Mouse (Mus musculus) midbrain, embryonic 11.5 days (tissue): ENCODE data around the gene Mtss1l. TPM values are rescaled to one million over a fixed set of nuclear protein-coding genes. Genes with fewer than 3 reads are reported as not detected.

Experiments
- ATAC-seq: fragments of 200-750 bp; cut with Nextera tagmentation; 2 replicates; pipeline ENCODE4 v1.8.0; 2017; ENCODE audit warnings: moderate TSS enrichment, moderate library complexity; ENCODE audit not compliant: low FRiP score
- DNase-seq: peaks from one replicate; pipeline ENCODE4 v3.0.0; 2015; ENCODE audit warnings: low spot score; ENCODE audit errors: missing footprints
- H3K27ac ChIP-seq: fragments of 300-500 bp; sonication (generic); 2 replicates; pipeline ENCODE4 v1.5.1; 2014; ENCODE audit warnings: low read depth, low read length
- H3K27me3 ChIP-seq: fragments of 300-500 bp; sonication (generic); 2 replicates; pipeline ENCODE4 v1.6.1; 2014; ENCODE audit warnings: mild to moderate bottlenecking, low read length, moderate library complexity, mixed read lengths; ENCODE audit not compliant: control insufficient read depth, insufficient read depth
- H3K36me3 ChIP-seq: fragments of 300-500 bp; sonication (generic); 2 replicates; pipeline ENCODE4 v1.6.1; 2014; ENCODE audit warnings: mild to moderate bottlenecking, low read length, moderate library complexity, mixed read lengths; ENCODE audit not compliant: control insufficient read depth, insufficient read depth
- H3K4me1 ChIP-seq: fragments of 300-500 bp; sonication (generic); 2 replicates; pipeline ENCODE4 v1.6.1; 2014; ENCODE audit warnings: low read length; ENCODE audit not compliant: control insufficient read depth, insufficient read depth
- H3K4me2 ChIP-seq: fragments of 300-500 bp; sonication (generic); 2 replicates; pipeline ENCODE4 v1.6.1; 2014; ENCODE audit warnings: mild to moderate bottlenecking, moderate library complexity
- H3K4me3 ChIP-seq: fragments of 300-500 bp; sonication (generic); 2 replicates; pipeline ENCODE4 v1.5.1; 2014; ENCODE audit warnings: low read depth, low read length
- H3K9ac ChIP-seq: fragments of 300-500 bp; sonication (generic); 2 replicates; pipeline ENCODE4 v1.6.1; 2014; ENCODE audit warnings: low read length
- H3K9me3 ChIP-seq: fragments of 300-500 bp; sonication (generic); 2 replicates; pipeline ENCODE4 v1.6.1; 2016; ENCODE audit warnings: low read length; ENCODE audit not compliant: control insufficient read depth
- WGBS: fragments of 180-500 bp; shearing (Covaris S2); extraction: QIAGEN DNeasy Blood & Tissue Kit; methylation state at CpG from one replicate; pipeline ENCODE4 v1.1.7; 2014; 5-methylcytosine and 5-hydroxymethylcytosine counted together
- polyA plus RNA-seq: library from polyadenylated mRNA; unstranded; fragments of >200 nt; fragmentation: Nextera tagmentation; extraction: Ambion mirVana; gene quantifications from 2 replicates; pipeline ENCODE4 v1.2.1, GENCODE M21; 2014

Mtss1l gene
- polyA plus RNA-seq, 1 experiment from 2014 or later, result 9.6 TPM

- Histone ChIP-seq H3K9ac (no peak overlapping the region), H3K4me3 (no peak overlapping the region), H3K4me2 (no peak overlapping the region), H3K36me3 (no peaks in the 10 kb centered on the region), H3K4me1 (no peaks in the 10 kb centered on the region), H3K9me3 (no peaks in the 10 kb centered on the region), H3K27ac (no peak overlapping the region), H3K27me3 (no peaks in the 10 kb centered on the region)
- 88% methylated on average over 5 of the region's 5 CpGs for WGBS
- DNase-seq, result no peak
- no peak for ATAC-seq
Observed at GRCm38 (mm10) chr8:110756196-110756595, 34.9 kb downstream of the Mtss1l start.

- no peak overlapping the region for H3K4me3 ChIP-seq
- no peaks in the 10 kb centered on the region for H3K9me3 ChIP-seq
- H3K27ac ChIP-seq, result no peak overlapping the region
- no peaks in the 10 kb centered on the region for H3K27me3 ChIP-seq
- H3K4me1 ChIP-seq, result no peaks in the 10 kb centered on the region
- no peaks in the 10 kb centered on the region for H3K36me3 ChIP-seq
- no peak overlapping the region for H3K4me2 ChIP-seq
- WGBS, result 73% methylated on average over 7 of the region's 7 CpGs
- ATAC-seq (no peak), DNase-seq (no peak)
- no peak overlapping the region for H3K9ac ChIP-seq
Observed at GRCm38 (mm10) chr8:110760280-110760940, 39.1 kb downstream of the Mtss1l start.

GRCm38 (mm10) chr8:110761185-110761584 lies 39.9 kb downstream of the Mtss1l start:
- no peaks in the 10 kb centered on the region for H3K9me3 ChIP-seq
- no peaks in the 10 kb centered on the region for H3K27me3 ChIP-seq
- no peaks in the 10 kb centered on the region for H3K36me3 ChIP-seq
- 64% methylated on average over 5 of the region's 5 CpGs for WGBS
- no peaks in the 10 kb centered on the region for H3K4me1 ChIP-seq
- H3K27ac ChIP-seq, result no peak overlapping the region
- ATAC-seq (no peak), DNase-seq (no peak)
- H3K4me3 ChIP-seq, result no peak overlapping the region
- no peak overlapping the region for H3K9ac ChIP-seq
- H3K4me2 ChIP-seq, result no peak overlapping the region

- no peak overlapping the region for H3K4me2 ChIP-seq
- H3K4me3 ChIP-seq, result no peak overlapping the region
- no peaks in the 10 kb centered on the region for H3K4me1 ChIP-seq
- ATAC-seq (no peak), DNase-seq (no peak)
- H3K27ac ChIP-seq, result no peak overlapping the region
- H3K9me3 ChIP-seq, result no peaks in the 10 kb centered on the region
- H3K36me3 ChIP-seq, result no peaks in the 10 kb centered on the region
- no peaks in the 10 kb centered on the region for H3K27me3 ChIP-seq
- no peak overlapping the region for H3K9ac ChIP-seq
- WGBS, result 64% methylated on average over 6 of the region's 6 CpGs
Observed at GRCm38 (mm10) chr8:110761988-110762387, 40.7 kb downstream of the Mtss1l start.

GRCm38 (mm10) chr8:110764671-110765070 lies 43.4 kb downstream of the Mtss1l start:
- H3K27ac ChIP-seq, result no peak overlapping the region
- H3K9me3 ChIP-seq, result no peaks in the 10 kb centered on the region
- no peak overlapping the region for H3K4me2 ChIP-seq
- no peak overlapping the region for H3K9ac ChIP-seq
- WGBS, result 83% methylated on average over 3 of the region's 3 CpGs
- H3K4me1 ChIP-seq, result no peaks in the 10 kb centered on the region
- no peaks in the 10 kb centered on the region for H3K36me3 ChIP-seq
- ATAC-seq (no peak), DNase-seq (no peak)
- H3K4me3 ChIP-seq, result no peak overlapping the region
- no peaks in the 10 kb centered on the region for H3K27me3 ChIP-seq

GRCm38 (mm10) chr8:110767261-110767660 lies 46.0 kb downstream of the Mtss1l start:
- ATAC-seq, result no peak
- no peak overlapping the region for H3K4me2 ChIP-seq
- H3K9ac ChIP-seq, result no peak overlapping the region
- 92% methylated on average over 6 of the region's 6 CpGs for WGBS
- no peak overlapping the region for H3K27ac ChIP-seq
- no peaks in the 10 kb centered on the region for H3K9me3 ChIP-seq
- H3K4me1 ChIP-seq, result no peaks in the 10 kb centered on the region
- H3K4me3 ChIP-seq, result no peak overlapping the region
- H3K36me3 ChIP-seq, result no peaks in the 10 kb centered on the region
- DNase-seq, result no peak
- no peaks in the 10 kb centered on the region for H3K27me3 ChIP-seq

- WGBS, result 86% methylated on average over 7 of the region's 7 CpGs
- no peak overlapping the region for H3K4me2 ChIP-seq
Observed at GRCm38 (mm10) chr8:110772452-110772851, 51.2 kb downstream of the Mtss1l start.

GRCm38 (mm10) chr8:110774047-110774446 lies 52.8 kb downstream of the Mtss1l start:
- no peaks in the 10 kb centered on the region for H3K4me1 ChIP-seq
- H3K27ac ChIP-seq, result no peak overlapping the region
- ATAC-seq (no peak), DNase-seq (no peak)
- no peak overlapping the region for H3K4me3 ChIP-seq
- no peak overlapping the region for H3K4me2 ChIP-seq
- H3K27me3 ChIP-seq, result no peaks in the 10 kb centered on the region
- no peaks in the 10 kb centered on the region for H3K36me3 ChIP-seq
- H3K9me3 ChIP-seq, result peaks cover 3% of the 10 kb centered on the region; the same call in 1 of the 2 replicates
- H3K9ac ChIP-seq, result no peak overlapping the region
- 84% methylated on average over 3 of the region's 3 CpGs for WGBS

More at GRCm38 (mm10) chr8:110772452-110772851, 51.2 kb downstream of the Mtss1l start:
- no peak for ATAC-seq
- no peak overlapping the region for H3K27ac ChIP-seq
- DNase-seq, result no peak
- H3K36me3 ChIP-seq, result no peaks in the 10 kb centered on the region
- H3K9me3 ChIP-seq, result peaks cover 3% of the 10 kb centered on the region; the same call in 1 of the 2 replicates
- H3K9ac ChIP-seq, result no peak overlapping the region
- no peak overlapping the region for H3K4me3 ChIP-seq
- H3K4me1 ChIP-seq, result no peaks in the 10 kb centered on the region
- H3K27me3 ChIP-seq, result no peaks in the 10 kb centered on the region

- no peaks in the 10 kb centered on the region for H3K27me3 ChIP-seq
- no peak overlapping the region for H3K27ac ChIP-seq
- no peak overlapping the region for H3K4me3 ChIP-seq
- 87% methylated on average over 6 of the region's 6 CpGs for WGBS
- no peak overlapping the region for H3K4me2 ChIP-seq
- H3K9ac ChIP-seq, result no peak overlapping the region
- DNase-seq (no peak), ATAC-seq (no peak)
- H3K4me1 ChIP-seq, result no peaks in the 10 kb centered on the region
- no peaks in the 10 kb centered on the region for H3K36me3 ChIP-seq
- H3K9me3 ChIP-seq, result peaks cover 3% of the 10 kb centered on the region; the same call in 1 of the 2 replicates
Observed at GRCm38 (mm10) chr8:110774725-110775124, 53.4 kb downstream of the Mtss1l start.
